Mouse (Mus musculus) layer of hippocampus, adult 9-11 months (tissue): ENCODE data around the gene Gm16223.

Experiments used
- DNase-seq: peaks from one replicate; pipeline ENCODE4 v3.0.0; 2022

The Gm16223 gene

DNA sequence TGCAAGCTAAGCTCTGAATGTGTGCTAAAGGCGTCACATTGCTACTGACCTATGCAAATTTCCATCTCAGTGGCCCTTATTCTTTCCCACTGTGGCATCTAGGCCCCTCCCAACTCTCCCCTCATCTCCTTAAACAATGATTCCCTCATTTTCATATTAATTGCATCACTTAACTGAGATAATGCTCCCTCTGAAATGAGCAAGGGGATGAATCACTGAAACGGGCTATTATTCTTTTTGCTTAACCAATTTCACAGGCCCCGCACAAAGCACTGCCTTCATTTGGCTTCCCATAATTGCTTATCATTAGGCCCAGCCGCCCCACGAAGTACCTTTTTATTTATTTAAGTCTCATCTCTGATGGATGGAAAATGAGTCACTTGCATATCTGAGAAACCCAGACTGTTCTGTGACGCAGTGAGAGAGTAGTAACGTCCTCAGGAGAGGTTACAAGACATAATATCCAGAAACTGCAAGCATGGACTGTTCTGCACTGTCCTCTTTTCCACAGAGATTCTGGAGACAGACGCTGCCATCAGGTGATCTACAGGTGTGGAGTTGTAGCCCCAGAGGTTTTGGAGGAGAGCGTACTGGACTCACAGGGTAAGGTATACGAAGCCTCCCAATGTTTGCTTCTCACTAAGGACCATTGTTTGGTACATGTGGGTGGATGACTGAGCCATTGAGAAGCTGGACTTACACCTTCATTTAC, at the start of gene Gm16223:
TSS of gene Gm16223 (plus strand) at position 485 of the 712 bp plus-strand sequence.
- no peak for DNase-seq

GRCm38 (mm10) chr5:42022029-42022428, 45.7 kb upstream of the Gm16223 start:
- no peak for DNase-seq

DNA sequence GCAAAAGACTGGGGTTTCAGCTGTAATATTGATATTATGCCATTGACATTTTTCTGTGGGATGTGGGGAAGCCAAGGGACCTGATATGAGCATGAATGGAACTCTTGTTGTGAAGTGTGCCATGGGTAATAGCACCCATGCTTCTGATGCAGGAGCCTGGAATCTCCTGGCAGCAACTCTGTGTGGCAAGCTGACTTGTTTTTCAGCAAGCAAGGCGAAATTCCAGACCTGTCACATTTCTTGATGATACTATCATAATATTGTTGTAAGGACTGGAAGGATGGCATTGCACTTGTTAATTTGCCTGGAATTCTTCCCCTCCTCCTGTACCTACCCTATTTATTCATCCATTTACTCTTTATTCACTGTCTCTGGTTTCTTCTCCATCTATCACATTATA, 44.2 kb upstream of the Gm16223 start:
- DNase-seq: no peak

DNA sequence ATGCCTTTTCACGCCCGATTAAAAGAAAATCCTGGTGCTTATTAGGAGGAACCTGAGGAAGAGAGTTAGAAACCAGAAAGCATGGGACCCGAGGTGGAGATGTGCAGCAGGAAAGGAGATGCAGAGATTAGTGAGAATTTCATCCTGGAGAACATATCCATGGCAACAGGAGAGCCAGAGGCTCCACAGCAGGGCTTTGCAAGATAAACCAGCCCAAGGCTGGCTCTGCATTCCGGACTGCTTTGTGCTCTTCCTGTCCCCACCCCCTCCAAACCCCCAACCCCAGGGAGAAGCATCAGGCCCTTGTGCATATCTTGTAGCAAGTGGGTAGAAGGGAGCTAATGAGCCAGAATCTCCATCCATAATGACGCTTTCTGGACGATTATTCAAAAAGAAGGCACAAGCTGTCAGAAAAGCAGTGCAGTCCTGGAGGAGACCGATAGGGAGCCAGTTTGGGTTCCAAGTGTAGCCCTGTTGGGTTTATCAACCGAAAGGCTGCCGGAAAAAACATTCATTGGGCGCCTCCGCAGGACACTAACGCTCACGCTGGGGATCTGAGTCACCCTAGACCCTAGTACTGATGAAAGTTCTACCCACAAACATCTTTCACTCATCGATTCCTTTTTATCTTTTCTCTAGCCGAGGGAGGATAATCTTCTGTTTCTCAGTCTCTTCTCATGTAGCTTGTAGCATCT, 31.2 kb upstream of the Gm16223 start:
- DNase-seq: no peak

GRCm38 (mm10) chr5:42054636-42055035, 13.1 kb upstream of the Gm16223 start:
- DNase-seq: no peak

DNA sequence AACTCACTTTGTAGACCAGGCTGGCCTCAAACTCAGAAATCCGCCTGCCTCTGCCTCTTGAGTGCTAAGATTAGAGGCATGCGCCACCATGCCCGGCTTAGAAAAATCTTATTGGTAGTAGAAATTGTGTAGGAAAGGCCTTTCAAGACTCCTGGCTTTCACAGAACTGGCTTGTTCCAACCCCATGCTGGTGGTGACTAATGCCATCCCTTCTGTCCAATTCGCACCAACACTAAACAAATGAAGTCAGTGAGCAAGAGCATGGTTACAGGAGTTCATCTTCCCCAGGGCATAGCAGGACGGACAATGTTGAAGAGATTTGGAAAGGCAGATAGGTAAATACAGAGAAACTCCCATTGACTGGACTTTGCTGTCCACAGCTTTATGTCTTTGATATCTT, 12.6 kb upstream of the Gm16223 start:
- DNase-seq: no peak

DNA sequence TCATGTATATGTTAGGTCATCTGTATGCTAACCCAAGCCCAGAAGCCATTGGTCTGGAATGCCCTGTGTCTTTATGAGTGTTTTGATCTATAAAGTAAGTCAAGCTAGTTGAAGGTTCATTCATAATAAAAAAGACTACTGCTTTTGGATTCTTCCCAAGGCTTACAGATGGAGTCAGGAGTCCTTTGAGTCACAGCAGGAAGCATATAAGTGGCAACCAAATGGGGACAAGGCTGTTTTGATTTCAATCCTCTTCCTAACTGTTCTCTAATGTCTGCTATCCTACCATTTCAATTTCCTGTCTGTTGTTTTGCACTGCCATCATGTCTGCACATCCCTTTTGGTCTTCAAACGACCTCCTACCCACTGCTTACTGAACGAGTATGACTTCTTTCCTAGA, 2.7 kb upstream of the Gm16223 start:
- no peak for DNase-seq

DNA sequence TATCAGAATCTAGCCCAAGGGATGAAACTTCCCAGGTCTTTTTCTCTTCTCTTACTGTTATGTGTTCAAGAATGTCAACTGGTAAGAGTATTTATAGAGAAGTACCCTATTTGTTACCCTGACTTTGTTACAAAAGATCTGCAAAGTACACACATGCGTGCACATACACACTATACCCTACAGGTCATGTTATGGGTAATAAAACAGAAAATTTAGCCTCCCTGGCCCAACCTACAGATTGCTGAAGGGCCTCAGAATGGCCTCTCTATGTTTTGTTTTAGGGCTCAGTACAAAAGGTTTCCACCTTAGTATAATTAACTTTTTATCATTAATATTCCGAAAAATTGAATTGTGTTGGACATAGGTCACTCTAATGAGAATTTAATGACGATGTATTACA, 685 bp upstream of the Gm16223 start:
- DNase-seq: no peak

GRCm38 (mm10) chr5:42068188-42068579, 424 bp downstream of the Gm16223 start:
- no peak for DNase-seq

- no peak for DNase-seq
Measured at GRCm38 (mm10) chr5:42116586-42117346, 49.0 kb downstream of the Gm16223 start.

DNA sequence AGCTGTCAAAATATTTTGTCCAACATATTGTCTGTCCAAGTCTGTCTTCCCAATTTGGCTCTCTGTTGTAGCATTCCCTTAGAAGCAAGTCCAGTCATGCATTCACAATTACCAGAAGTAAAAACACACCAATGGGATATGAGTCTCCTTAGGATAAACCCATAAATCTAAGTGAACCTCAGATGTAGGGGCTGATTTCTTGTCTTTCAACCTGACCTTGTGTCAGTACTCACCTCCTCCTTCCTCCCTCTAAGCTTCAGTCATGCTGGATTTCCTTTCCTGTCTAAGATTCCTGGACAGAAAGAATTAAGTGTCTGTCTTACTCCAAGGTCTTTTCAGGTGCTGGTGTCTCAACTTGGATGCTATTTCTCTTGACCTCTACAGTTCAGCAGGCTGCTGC, 57.8 kb downstream of the Gm16223 start:
- no peak for DNase-seq

- no peak for DNase-seq
Measured at GRCm38 (mm10) chr5:42155626-42156025, 87.9 kb downstream of the Gm16223 start.

GRCm38 (mm10) chr5:42164731-42165130, 97.0 kb downstream of the Gm16223 start:
- no peak for DNase-seq

DNA sequence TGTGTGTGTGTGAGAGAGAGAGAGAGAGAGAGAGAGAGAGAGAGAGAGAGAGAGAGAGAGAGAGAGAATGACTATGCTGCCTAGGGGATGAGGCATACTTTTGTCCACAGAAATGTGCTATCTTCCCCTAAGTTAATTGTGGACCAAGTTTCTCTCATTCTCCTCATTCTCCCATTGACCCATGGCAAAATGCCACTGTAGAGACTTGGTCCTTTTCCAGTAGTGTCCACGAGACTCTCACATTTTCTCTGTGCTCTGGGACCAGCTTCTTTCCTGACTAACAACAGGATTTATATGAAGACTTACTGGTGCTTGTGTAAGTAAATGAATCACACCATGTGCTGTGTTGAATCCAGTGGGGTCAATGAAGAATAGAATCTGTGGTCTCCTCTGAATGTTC, 98.6 kb downstream of the Gm16223 start:
- no peak for DNase-seq

DNA sequence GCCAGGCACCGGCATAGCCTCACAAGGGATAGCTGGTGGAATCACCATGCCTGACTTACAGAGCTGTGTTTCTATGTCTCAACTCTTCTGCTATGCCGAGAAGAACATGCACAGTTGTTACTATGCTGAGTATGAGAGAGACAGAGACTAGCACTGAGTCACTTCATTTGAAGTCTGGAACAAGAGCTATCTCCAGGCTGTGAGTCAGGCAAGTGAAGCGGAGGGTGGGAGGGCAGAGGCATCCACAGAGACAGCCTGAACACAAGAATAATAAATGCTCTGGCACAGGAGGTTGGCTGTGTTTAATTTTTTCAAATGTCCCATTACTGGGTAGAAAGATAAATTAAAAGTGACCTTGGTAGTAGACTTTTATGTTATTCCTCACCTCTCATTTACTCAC, 100.3 kb downstream of the Gm16223 start:
- DNase-seq: peak; percentile 40

DNA sequence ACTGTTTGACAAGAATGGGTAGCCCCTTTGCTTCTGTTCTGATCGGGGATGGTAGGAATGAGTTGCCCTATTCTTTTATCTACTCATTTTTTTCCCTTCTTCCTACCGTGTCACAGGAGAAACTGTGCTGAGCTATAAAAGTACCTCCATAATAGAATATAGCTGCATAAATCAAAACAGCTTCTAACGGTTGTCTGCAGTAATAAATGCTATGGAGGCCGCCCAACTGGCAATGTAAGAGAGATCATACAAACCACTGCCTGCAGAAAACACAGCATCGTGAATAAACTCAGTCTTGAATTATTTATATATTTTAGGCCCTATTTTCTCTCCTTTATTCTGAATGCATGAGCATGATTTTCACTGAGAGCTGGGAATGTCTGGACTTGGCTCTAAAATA, 101.0 kb downstream of the Gm16223 start:
- no peak for DNase-seq

DNA sequence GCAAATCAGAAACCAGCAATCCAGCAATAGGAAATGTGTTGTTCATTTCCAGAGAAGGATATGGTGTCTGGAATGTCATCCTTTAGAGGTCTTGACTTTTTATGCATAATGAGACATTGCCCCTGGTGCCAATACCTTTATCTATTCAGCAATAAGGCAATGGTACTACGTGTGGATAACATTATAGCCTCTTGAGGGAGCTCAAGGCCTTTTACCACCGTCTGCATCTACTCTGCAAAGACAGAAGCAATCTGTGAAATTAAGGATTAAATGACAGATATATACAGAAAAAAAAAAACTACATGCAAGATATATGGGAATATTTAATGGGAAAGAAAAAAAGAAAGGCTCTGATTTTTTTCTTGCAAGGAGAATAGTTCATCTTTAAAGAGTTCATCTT, 106.3 kb downstream of the Gm16223 start:
- DNase-seq: peak; percentile 24

- DNase-seq: peak; percentile 11
Measured at GRCm38 (mm10) chr5:42175424-42175823, 107.7 kb downstream of the Gm16223 start.

- no peak for DNase-seq
Measured at GRCm38 (mm10) chr5:42198493-42198892, 130.7 kb downstream of the Gm16223 start.

- DNase-seq: no peak
Measured at GRCm38 (mm10) chr5:42207456-42208122, 139.8 kb downstream of the Gm16223 start.

- DNase-seq: no peak
Measured at GRCm38 (mm10) chr5:42211554-42212338, 144.0 kb downstream of the Gm16223 start.

DNA sequence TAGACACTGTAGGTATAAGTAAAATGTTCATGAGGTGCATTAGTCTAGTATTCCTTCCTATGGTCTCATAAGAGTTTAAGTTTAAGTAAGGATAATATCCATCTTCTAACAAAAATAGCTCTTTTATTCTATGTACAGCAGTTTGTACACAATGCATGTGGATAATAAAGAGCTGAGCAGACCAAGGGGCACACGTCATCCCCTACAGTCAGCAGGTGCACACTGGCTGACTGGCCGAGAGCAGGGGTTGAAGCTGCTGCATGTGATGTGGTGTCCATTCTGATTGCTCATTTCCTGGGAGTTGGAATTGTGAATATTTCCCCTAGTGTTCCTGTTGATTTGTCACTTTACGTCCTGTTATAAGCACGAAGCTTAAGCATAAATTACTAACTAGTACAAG, 144.6 kb downstream of the Gm16223 start:
- DNase-seq: no peak

DNA sequence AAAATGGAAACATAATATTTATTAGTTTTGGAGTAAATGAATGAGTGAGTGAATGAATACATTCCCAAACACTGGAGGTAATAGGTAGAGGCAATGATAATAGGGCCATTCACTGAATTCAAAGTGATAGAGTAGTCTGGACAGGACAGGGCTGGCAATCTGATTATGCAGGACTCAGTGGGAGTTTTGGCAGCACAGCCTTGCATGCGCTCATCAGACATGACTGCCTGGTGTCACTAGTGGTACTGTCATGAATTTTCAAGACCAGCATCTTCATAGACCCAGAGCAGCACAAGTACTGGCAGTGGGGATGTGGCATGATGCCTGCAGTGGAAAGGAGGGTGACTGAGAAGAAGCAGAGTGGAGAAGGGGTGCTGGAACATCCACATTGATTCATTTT, 157.1 kb downstream of the Gm16223 start:
- no peak for DNase-seq
